Mouse (Mus musculus): ENCODE data around the gene Ahrr. TPM values are rescaled to one million over a fixed set of nuclear protein-coding genes. Genes with fewer than 3 reads are reported as not detected.
A peak's percentile ranks its signal among the peaks of the same experiment; 100 is the strongest.

The Ahrr gene
- total RNA-seq, 2 experiments from 2014 or later = 1.6 TPM

DNA sequence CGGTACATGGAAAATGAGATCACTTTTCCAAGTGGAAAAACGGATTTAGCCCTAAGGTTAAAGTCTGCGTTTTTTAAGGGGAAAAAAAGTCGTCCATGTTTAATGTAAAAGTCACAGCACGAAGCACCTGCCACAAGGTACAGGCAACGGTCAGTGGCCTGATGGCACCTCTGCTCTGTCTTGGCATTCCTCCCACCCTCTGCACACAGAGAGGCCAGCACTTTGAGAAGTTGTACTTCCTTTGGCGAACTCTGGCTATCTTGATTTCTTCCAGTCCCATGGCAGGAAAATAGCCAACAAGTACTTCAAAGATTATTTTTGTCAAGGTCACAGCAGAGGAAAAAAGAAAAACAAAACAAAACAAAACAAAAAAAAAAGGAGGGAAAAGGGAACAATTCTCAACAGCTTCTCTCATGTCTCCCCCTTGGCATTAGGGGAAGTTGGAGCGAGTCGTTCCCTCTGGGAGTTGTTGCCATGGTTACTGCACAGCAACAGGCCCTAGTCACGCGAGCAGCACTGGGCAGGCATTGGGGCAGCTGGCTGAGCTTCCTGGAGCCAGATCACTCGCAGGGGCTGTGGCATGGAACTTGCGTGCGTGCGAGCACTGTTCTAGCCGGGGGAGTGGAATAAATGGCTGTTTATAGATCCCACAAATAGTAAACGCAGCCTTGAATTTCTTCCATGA lies 46.8 kb downstream of the Ahrr start:
- peak; percentile 63 to 69 for DNase-seq (ENCODE audit: low spot score in 2 of 2)

DNA sequence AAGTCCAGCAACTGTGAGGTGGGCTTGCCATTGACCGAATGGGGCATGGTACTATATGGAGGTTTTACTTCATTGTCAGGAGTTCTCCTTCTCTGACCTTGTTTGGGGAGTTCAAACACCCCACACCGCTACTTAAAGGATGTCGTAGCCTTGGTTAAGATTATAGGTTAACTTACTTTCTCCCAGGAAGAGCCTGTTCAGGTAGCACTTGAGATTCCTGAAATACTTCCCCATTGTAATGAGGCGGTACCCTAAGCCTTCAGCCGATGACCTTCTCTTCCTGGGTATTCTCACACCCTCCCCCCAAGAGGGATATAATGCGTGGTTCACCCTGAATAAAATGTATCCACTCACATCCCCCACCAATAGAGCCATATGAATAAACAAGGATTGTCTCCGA lies 54.6 kb downstream of the Ahrr start:
- no peak for DNase-seq (ENCODE audit: low spot score in 2 of 2)

DNA sequence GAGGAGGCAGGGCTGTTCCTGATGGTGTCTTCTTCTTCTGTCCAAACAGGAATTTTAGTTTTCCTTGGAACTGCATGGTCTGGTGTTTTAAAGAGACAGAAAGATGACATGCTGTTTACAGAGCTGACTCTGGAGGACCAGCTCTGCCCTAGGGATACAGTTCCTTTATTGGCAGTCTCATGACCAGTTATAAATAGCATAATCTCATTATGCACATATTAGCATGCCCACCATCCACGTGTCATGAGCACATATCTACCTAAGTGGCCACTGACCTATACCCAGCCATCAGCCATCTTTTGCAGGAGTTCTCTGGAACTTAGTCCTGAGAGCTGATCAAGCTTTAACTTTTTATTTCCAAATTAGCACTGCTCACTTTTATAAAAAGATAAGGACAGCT lies 71.5 kb downstream of the Ahrr start:
- DNase-seq (ENCODE audit: low spot score in 2 of 2) = no peak

DNA sequence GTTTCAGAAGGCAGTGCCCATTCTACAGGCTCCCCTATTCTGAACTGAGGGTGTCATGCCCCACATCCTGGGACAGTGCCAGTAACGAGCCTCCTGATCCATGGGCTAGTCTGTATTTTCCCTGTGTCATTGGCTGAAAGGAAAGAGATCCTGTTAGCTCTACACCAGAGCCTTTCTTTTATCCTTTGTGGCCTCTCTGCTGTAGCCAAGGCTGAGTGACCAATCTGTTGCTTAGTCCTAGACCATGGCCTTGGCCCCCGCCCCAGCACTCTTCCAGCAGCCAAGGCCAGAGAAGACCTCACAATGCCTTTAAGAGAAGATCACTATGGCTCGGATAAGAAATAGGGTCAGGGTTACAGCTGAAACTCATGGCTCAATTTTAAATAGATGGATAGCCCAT lies 73.7 kb downstream of the Ahrr start:
- DNase-seq (ENCODE audit: low spot score in 2 of 2) = no peak

DNA sequence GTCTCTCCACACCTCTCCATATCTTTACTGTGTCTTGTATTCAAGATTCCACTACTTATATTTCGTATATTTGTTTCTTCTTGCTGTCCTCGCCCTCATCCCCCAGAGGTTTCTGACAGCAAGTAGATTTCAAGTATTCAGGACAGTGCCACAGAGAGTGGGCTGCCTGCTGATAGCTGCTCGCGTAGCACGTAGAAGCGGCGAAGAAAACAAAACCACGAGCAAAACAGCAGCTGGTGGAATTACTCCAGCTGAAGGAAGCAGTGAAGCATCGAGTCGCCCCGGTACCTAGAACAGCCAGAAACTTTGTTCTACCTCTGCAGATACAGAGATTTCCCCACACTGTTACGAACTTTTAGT lies 83.2 kb downstream of the Ahrr start:
- peak in 1 of 2 experiments; percentile 25 for DNase-seq (ENCODE audit: low spot score in 2 of 2)

DNA sequence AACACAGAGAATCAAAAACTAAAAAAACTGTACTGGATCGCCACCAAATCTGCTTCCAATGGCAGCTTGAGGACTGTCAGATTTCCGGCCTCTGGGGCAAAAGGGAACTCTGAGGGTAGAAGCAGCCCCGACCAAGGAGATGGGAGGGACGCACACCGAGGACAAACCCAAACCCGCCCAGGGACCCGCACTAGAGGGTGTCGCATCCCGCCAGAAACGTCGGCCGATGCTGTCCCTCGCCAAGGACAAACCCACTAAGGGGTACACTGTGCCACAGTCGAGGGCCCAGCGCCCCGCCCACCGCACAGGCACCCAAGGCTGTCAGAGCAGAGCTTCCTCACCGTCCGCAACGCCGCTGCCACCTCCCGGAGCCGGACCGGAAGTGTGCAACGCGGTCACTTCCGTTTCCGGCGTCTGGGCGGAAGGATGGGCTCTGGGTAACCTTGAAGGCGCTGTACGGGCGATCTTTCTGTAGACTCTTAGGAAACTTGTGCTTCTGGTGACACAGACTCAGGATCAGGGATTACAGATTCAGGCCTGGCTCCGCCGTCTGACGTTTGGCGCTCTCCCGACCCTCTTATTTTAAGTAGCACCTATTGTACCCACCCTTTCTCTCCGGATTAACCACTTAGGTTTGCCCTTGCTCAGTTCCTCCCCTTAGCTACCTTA lies 83.7 kb downstream of the Ahrr start, which contains the start of gene Exoc3:
Gene Exoc3, minus strand, starts transcription at position 416 of the 669 bp plus-strand sequence.
- peak; percentile 89 to 93 for DNase-seq (ENCODE audit: low spot score in 2 of 2)

DNA sequence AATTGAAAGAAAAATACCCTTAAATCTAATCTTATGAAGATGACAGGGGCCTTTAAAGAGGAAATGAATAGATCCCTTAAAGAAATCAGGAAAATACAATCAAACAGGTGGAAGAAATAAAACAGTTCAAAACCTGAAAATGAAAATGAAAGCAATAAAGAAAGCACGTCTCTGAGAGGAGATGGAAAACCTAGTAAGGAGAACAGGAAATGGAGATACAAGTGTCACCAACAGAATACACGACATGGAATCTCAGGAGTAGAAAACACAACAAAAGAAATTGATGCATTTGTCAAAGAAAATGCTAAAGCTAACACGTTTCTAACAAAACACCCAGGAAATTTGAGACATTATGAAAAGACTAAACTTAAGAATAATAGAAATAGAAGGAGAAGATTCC lies 95.7 kb downstream of the Ahrr start:
- no peak for DNase-seq (ENCODE audit: low spot score in 2 of 2)

DNA sequence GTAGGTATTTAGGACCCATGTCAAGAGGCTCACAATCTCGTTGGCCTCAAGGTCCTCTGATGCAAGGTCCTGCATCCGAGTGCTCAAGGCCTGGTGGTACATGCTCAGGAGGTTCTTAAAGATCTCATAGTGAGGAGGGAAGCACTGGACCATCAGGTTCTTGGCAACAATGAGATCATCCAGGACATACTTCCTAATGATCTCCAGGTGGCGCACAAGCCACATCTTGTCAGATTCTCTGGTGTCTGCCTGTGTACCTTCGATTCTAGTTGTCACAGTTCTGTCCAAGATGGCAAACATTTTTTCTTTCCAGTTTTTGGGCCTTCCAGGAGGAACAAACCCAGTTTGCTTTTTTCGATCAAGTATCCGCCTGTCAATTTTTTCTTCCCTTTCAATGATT lies 99.5 kb downstream of the Ahrr start:
- no peak for DNase-seq (ENCODE audit: low spot score in 2 of 2)

DNA sequence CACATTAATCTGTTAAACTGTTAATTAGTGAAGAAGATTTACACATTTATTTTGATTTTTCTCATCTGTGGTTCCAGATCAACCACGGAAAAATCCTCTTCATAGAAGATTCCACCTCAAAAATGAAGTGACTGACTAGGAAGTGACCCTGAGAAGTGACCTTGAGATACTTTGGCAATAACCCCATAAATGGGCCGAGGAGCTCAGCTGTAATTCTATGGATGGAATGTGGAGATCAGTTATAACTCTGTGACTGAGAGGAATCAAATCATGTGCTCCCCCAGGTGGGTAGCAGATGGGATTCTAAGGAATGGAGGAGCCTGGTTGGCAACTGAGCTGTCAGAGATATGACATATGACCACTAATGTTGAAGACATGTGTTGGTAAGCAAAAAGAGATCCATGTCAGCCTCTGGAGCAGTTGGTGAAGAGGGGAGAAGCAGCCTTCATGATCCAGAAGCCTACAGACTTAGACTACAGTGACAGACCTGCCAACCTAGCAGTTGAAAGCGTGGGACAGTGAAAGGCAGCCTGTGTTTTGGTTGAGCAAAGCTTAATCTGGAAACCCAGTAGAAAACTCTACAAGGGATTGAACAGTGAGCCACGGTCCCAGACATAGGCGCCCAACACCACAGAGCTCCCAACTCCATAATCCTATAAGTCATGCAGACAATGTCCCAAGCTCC lies 109.0 kb downstream of the Ahrr start:
- DNase-seq (ENCODE audit: low spot score in 2 of 2) = no peak

DNA sequence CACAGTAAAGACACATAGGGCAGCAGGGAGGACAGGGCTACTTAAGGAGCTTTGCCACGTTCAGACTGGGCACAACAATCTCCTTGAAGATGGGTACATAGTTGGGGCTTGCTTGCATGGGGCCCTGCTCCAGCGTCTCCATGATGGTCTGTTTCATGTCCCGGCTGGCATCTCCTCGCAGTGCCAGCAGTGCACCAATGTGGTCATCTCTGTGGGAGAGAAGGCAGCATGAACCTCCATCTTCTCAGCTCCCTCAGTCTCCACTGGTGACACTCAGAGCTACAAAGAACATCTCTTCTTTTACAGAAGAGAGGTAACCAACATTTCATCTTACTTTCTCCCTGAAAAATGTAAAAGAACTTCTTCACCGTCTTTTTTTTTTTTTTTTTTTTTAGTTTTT lies 120.1 kb downstream of the Ahrr start:
- no peak for DNase-seq (ENCODE audit: low spot score in 2 of 2)

DNA sequence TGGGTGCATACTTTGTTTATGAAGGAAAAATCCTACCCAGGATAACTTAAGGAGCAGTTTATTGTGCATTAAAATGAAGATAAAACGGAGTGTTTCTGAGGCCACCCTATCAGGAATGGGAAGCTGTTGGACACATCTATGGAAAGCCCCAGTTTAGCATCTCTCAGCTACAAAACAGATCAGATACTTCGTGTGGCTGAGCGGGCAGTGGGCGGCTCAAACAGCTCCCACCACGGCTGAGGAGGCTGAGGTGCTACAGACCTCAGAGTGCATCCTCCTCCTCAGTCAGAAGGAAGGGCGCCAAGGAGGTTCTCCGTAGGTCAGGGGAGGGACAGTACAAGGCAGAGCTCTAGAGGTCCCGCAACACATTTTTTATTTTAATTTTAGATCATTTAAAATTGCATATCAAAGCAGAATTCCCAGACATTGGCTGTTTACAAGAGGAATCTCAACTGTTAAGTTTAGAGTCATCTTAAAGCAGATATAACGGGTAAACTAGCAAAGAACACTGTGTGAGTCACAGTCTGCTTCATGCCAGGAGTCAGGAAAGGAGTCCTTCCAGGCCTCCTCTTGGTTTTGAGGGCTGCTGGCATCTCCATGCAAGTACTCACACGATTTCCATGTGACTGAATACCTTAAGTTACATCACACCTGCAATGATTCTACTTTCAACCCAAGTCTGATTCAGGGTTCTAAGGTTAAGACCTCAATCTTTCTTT lies 122.5 kb downstream of the Ahrr start:
- DNase-seq (ENCODE audit: low spot score in 2 of 2) = no peak

DNA sequence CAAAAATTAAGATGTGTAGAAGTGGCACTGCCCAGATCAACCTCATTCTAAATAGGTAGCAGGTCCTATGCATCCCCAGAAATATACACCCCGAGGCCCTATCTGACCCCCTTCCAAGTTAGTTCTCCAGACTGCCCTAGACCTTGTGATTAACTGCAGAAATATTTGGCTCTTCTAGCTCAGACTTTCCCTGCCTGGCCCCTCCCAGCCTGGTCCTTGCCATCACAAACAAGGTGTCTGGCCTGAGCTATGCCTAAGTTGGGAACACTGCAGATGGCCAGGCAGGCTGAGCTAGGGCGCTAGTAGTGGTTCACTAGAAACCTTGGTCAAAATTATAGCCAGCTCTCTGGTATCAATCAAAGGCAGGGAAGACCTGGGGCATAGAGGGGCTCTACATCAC lies 124.6 kb downstream of the Ahrr start:
- DNase-seq (ENCODE audit: low spot score in 2 of 2) = no peak

DNA sequence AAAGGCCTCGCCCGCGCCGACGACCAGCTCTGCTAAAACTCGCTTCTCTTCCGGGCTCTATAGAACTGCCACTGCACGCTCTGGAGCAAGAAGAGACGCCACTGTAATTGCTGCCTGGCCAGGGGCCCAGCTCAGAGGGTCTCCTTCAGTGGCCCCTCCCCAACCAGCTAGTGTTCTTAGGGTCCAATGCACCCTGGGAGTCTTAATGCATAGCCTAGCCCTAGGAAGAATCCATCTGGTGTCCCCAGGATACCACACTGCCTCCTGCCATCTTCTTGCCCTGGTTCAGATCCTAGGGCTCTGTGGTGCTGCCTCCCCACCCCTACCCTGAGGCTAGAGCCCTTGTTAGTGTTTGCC lies 125.1 kb downstream of the Ahrr start:
- DNase-seq (ENCODE audit: low spot score in 2 of 2) = no peak

DNA sequence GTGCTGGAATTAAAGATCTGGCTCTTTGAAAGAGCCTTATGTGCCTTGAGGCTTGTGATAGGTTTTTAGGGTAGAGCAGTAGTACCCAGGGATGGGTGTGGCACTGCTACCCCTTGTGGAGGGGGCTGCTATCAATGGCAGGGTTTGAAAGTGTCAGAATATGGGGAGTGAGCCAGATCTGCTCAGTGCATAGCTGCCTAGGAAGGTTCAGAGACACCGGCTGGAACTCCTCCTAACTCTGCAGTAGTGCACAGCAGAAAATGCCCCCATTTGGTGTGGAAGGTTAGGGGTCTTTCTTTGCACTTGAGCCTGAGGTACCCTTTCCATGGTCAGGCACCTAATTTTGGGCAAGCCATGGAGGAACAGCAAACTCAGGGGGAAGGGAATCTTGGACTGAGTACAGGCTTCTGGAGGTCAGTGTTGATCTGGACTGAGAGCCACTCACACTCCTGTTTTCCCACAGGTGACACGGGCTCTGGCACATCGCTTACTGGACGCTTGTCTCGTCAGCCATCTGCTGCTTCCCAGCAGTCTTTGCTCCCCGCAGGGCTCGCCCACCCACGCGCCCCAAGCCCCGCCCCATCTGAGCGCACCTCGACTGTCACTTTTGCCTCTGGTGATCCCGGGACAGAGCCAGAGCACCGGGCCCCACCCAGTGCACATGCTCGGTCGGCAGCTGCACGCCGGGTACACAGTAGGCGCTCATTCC lies 125.6 kb downstream of the Ahrr start:
- DNase-seq (ENCODE audit: low spot score in 2 of 2) = peak; percentile 39 to 51

Other genes with a start within 250 kb of the Ahrr start
- 1 to 10 TPM; 1.9 to 2.7 TPM for gene Cep72, start 230.0 kb downstream of the Ahrr start, total RNA-seq (2021)
- gene Slc9a3, start 170.9 kb downstream of the Ahrr start, total RNA-seq (2021) = 1 to 10 TPM; 1.2 to 1.9 TPM
- 10 to 100 TPM; 75.1 to 85.6 TPM for gene Exoc3, start 83.6 kb downstream of the Ahrr start, total RNA-seq (2021)
- gene Pdcd6, start 25.2 kb upstream of the Ahrr start, total RNA-seq (2021) = 10 to 100 TPM; 70.2 to 74.4 TPM
- gene Sdha, start 57.9 kb upstream of the Ahrr start, total RNA-seq (2021) = 100 to 1,000 TPM; 228 to 239 TPM
- 10 to 100 TPM; 63.9 to 66.1 TPM for gene Ccdc127, start 58.0 kb upstream of the Ahrr start, total RNA-seq (2021)
- not detected for gene Lrrc14b, start 71.7 kb upstream of the Ahrr start, total RNA-seq (2021)
- gene Zfp72, start 98.5 kb upstream of the Ahrr start, total RNA-seq (2021) = 1 to 10 TPM; 4.1 to 5.2 TPM
- 100 to 1,000 TPM; 403 to 422 TPM for gene Ftl1-ps1, start 107.4 kb upstream of the Ahrr start, total RNA-seq (2021)
- 1 to 10 TPM; 4.9 to 8.4 TPM for gene Zfp825, start 201.7 kb upstream of the Ahrr start, total RNA-seq (2021)

Data from layer of hippocampus, postnatal 10 days (tissue).